Mouse (Mus musculus) myocyte (in vitro differentiated cells): ENCODE measurements around the gene Thnsl1. TPM values are rescaled to one million over a fixed set of nuclear protein-coding genes. Genes with fewer than 3 reads are reported as not detected.
A peak's percentile ranks its signal among the peaks of the same experiment; 100 is the strongest.
"Not testable (repeated sequence)": the region's sequence is repeated elsewhere in the genome, so short reads cannot be mapped to it uniquely, and the experiment has no call there.

Experiments
- H3K27me3 ChIP-seq: one replicate; pipeline ENCODE4 v1.6.1; 2011; ENCODE audit not compliant: control insufficient read depth, insufficient read depth, insufficient read length
- H3K36me3 ChIP-seq: one replicate; pipeline ENCODE4 v1.6.1; 2011; ENCODE audit not compliant: control insufficient read depth, insufficient read depth
- H3K4me2 ChIP-seq: one replicate; pipeline ENCODE4 v1.6.1; 2011; ENCODE audit warnings: low read depth, control low read depth
- H3K4me3 ChIP-seq: one replicate; pipeline ENCODE4 v1.5.1; 2011; ENCODE audit warnings: mild to moderate bottlenecking, control low read depth, moderate library complexity
- H3K79me2 ChIP-seq: one replicate; pipeline ENCODE4 v1.6.1; 2011; ENCODE audit not compliant: control insufficient read depth, insufficient read depth
- H3ac ChIP-seq: one replicate; pipeline ENCODE4 v1.6.1; 2011; ENCODE audit not compliant: control insufficient read depth, insufficient read length
- CEBPB ChIP-seq: IDR thresholded peaks from 2 replicates; pipeline ENCODE4 v1.6.1; 2011; ENCODE audit warnings: mild to moderate bottlenecking, moderate library complexity; ENCODE audit not compliant: poor library complexity, insufficient read depth, severe bottlenecking
- E2F4 ChIP-seq: IDR thresholded peaks from one replicate; pipeline ENCODE4 v1.6.1; 2011; ENCODE audit warnings: mild to moderate bottlenecking, control low read depth, moderate library complexity; ENCODE audit not compliant: insufficient read depth
- MAX ChIP-seq: IDR thresholded peaks from one replicate; pipeline ENCODE4 v1.6.1; 2011; ENCODE audit warnings: low read depth, mild to moderate bottlenecking, control low read depth
- MYOD1 ChIP-seq, 3 experiments: IDR thresholded peaks; one replicate each; pipeline ENCODE4 v1.6.1; 2011; ENCODE audit warnings: control low read depth in 2 of 3, low read depth in 2 of 3, mild to moderate bottlenecking in 2 of 3, moderate library complexity in 1 of 3; ENCODE audit not compliant: insufficient read length in 2 of 3, control insufficient read depth in 1 of 3
- MYOG ChIP-seq, 3 experiments: IDR thresholded peaks; one replicate each; pipeline ENCODE4 v1.6.1; 2011; ENCODE audit warnings: control low read depth in 2 of 3, low read depth in 2 of 3, mild to moderate bottlenecking in 2 of 3; ENCODE audit not compliant: insufficient read length in 2 of 3, control insufficient read depth in 1 of 3, insufficient read depth in 1 of 3
- POLR2A ChIP-seq: IDR thresholded peaks from one replicate; pipeline ENCODE4 v1.6.1; 2011; ENCODE audit warnings: low read depth, mild to moderate bottlenecking, control low read depth, moderate library complexity; ENCODE audit not compliant: insufficient read length
- POLR2AphosphoS2 ChIP-seq: IDR thresholded peaks from one replicate; pipeline ENCODE4 v1.6.1; 2011; ENCODE audit warnings: low read depth, control low read depth; ENCODE audit not compliant: insufficient read length
- REST ChIP-seq: IDR thresholded peaks from one replicate; pipeline ENCODE4 v1.6.1; 2011; ENCODE audit warnings: mild to moderate bottlenecking, control low read depth, moderate library complexity; ENCODE audit not compliant: insufficient read depth, insufficient read length
- SRF ChIP-seq: IDR thresholded peaks from one replicate; pipeline ENCODE4 v1.6.1; 2011; ENCODE audit warnings: low read depth; ENCODE audit not compliant: control insufficient read depth, insufficient read length
- TCF12 ChIP-seq: IDR thresholded peaks from one replicate; pipeline ENCODE4 v1.6.1; 2011; ENCODE audit warnings: mild to moderate bottlenecking, control low read depth; ENCODE audit not compliant: poor library complexity, insufficient read depth, severe bottlenecking
- TCF3 ChIP-seq: IDR thresholded peaks from one replicate; pipeline ENCODE4 v1.6.1; 2011; ENCODE audit warnings: low read depth, control low read depth; ENCODE audit not compliant: insufficient read length
- USF1 ChIP-seq: IDR thresholded peaks from one replicate; pipeline ENCODE4 v1.6.1; 2011; ENCODE audit warnings: low read depth, mild to moderate bottlenecking, control low read depth, moderate library complexity
- polyA plus RNA-seq: library from polyadenylated mRNA; unstranded; fragments of >200 nt; fragmentation: generic; extraction: Trizol; gene quantifications from one replicate; pipeline ENCODE4 v1.2.1, GENCODE M21; 2012; ENCODE audit warnings: missing spikeins

Thnsl1 gene
- polyA plus RNA-seq, 1 experiment: 3.6 TPM

DNA sequence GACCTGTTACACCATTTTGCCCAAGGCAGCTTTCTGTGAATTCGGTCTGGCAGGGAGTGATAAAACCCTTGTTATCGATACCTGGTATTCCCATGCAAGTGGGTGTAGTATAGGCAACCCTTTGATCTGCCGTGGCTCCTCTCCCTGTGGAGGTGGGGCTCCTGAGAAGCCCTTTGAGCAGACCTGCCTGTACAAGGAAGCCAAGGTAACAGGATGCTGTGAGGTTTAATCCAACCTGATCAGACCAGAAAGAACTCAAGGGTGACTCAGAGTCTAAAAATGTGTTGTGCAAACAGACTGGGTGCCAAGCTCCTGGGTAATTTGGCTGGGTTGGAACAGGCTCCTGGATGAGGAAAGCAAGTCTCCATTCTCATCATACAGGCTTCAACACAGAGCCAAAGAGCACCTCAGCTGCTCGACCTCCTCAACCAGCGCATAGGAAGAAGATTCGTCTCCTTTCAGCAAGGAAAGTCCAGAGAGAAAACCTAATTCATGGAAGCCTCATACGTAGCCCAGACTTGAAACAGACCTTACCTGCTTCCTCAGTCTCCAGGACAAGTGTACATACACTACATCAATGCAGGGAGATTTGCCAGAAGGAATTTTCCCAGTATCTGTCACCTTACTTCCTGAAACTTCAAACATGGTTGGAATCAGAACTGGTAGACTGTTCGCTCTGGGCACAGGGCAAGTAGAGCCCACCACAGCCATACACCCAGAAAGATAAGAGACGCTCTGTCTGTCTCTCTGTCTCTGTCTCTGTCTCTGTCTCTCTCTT is 29.5 kb downstream of the Thnsl1 start:
- no peaks in the 10 kb centered on the region for H3K36me3 ChIP-seq
- TF ChIP-seq MYOD1 (IDR thresholded peaks at IDR 0.05; ENCODE audit: control insufficient read depth in 1 of 3, insufficient read length in 2 of 3, low read depth in 2 of 3) (peak in 1 of 3 experiments; percentile 5), MYOG (IDR thresholded peaks at IDR 0.05; ENCODE audit: control insufficient read depth in 1 of 3, insufficient read depth in 1 of 3, insufficient read length in 2 of 3, low read depth in 2 of 3) (no peak)
- no peak overlapping the region for H3K4me2 ChIP-seq
- H3ac ChIP-seq: no peak overlapping the region
- no peaks in the 10 kb centered on the region for H3K27me3 ChIP-seq
- no peaks in the 10 kb centered on the region for H3K79me2 ChIP-seq
- no peak overlapping the region for H3K4me3 ChIP-seq

GRCm38 (mm10) chr2:21235844-21236386 is 30.4 kb downstream of the Thnsl1 start:
- Histone ChIP-seq H3K79me2 (no peaks in the 10 kb centered on the region), H3K36me3 (no peaks in the 10 kb centered on the region)

DNA sequence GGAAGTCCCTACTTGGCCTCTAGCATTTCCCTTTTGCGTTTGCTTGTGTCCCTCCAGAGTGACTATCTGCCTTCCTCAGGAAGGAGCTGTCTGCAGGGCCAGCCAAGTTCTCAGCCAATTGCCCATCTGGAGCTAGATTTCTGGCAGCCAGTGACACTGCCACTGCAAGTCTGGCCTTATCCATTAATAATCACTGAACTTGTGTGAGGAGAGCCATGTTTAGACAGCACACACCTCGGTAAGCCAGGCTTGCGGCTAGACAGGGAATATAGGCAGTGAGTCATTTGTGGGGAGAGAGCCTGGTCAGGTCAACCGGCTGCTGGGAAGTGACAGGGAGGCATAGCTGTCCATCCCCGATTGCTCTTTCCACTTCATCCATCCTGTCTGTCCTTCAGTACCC is 31.3 kb downstream of the Thnsl1 start:
- H3K4me3 ChIP-seq: no peak overlapping the region

More at GRCm38 (mm10) chr2:21235844-21236386, 30.4 kb downstream of the Thnsl1 start:
- TF ChIP-seq TCF3 (no peak), USF1 (no peak), SRF (no peak), POLR2AphosphoS2 (no peak), MAX (no peak), MYOG (IDR thresholded peaks at IDR 0.05; ENCODE audit: control insufficient read depth in 1 of 3, insufficient read depth in 1 of 3, insufficient read length in 2 of 3, low read depth in 2 of 3) (no peak), REST (no peak), POLR2A (no peak), TCF12 (no peak), E2F4 (no peak), CEBPB (no peak), MYOD1 (IDR thresholded peaks at IDR 0.05; ENCODE audit: control insufficient read depth in 1 of 3, insufficient read length in 2 of 3, low read depth in 2 of 3) (no peak)
- no peaks in the 10 kb centered on the region for H3K27me3 ChIP-seq
- no peak overlapping the region for H3K4me2 ChIP-seq
- no peak overlapping the region for H3ac ChIP-seq
- no peak overlapping the region for H3K4me3 ChIP-seq

GRCm38 (mm10) chr2:21244104-21244503 is 38.6 kb downstream of the Thnsl1 start:
- H3K4me3 ChIP-seq, H3K79me2 ChIP-seq, H3ac ChIP-seq, H3K27me3 ChIP-seq, H3K36me3 ChIP-seq, H3K4me2 ChIP-seq: not testable (repeated sequence)

More for the DNA sequence above, 31.3 kb downstream of the Thnsl1 start:
- H3K4me2 ChIP-seq: peak overlapping the region; percentile 47
- no peaks in the 10 kb centered on the region for H3K36me3 ChIP-seq
- H3K79me2 ChIP-seq: no peaks in the 10 kb centered on the region
- peak in 1 of 3 experiments; percentile 42 for TF ChIP-seq MYOG (IDR thresholded peaks at IDR 0.05; ENCODE audit: control insufficient read depth in 1 of 3, insufficient read depth in 1 of 3, insufficient read length in 2 of 3, low read depth in 2 of 3)
- no peak for TF ChIP-seq SRF
- no peak for TF ChIP-seq CEBPB
- TF ChIP-seq E2F4: no peak
- peak in 1 of 3 experiments; percentile 52 for TF ChIP-seq MYOD1 (IDR thresholded peaks at IDR 0.05; ENCODE audit: control insufficient read depth in 1 of 3, insufficient read length in 2 of 3, low read depth in 2 of 3)
- no peak for TF ChIP-seq POLR2AphosphoS2
- TF ChIP-seq MAX: no peak
- TF ChIP-seq USF1: no peak
- no peak for TF ChIP-seq TCF12
- TF ChIP-seq POLR2A: peak; percentile 10
- no peak for TF ChIP-seq REST
- no peak for TF ChIP-seq TCF3
- no peak overlapping the region for H3ac ChIP-seq
- no peaks in the 10 kb centered on the region for H3K27me3 ChIP-seq

DNA sequence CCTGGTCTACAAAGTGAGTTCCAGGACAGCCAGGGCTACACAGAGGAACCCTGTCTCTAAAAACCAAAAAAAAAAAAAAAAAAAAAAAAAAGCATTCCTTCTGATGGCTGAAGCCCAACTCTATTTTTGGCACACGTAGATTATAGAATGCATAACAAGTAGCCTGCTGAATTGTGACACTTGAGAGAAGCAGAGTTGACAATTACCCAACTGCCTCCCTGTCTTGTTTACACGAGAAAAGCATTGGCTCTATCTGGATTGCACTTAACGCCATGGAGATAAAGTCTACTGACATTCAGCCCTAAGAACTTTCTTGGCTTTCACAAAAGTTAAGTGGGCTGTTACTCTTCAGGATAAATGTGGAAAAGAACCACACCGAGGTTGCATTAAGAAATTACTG is 39.5 kb downstream of the Thnsl1 start:
- no peaks in the 10 kb centered on the region for H3K79me2 ChIP-seq
- H3K36me3 ChIP-seq: no peaks in the 10 kb centered on the region
- no peaks in the 10 kb centered on the region for H3K27me3 ChIP-seq
- no peak overlapping the region for H3K4me3 ChIP-seq
- no peak overlapping the region for H3K4me2 ChIP-seq
- no peak overlapping the region for H3ac ChIP-seq
- TF ChIP-seq USF1 (no peak), TCF3 (no peak), TCF12 (no peak), E2F4 (no peak), MYOD1 (IDR thresholded peaks at IDR 0.05; ENCODE audit: control insufficient read depth in 1 of 3, insufficient read length in 2 of 3, low read depth in 2 of 3) (no peak), POLR2AphosphoS2 (no peak), MYOG (IDR thresholded peaks at IDR 0.05; ENCODE audit: control insufficient read depth in 1 of 3, insufficient read depth in 1 of 3, insufficient read length in 2 of 3, low read depth in 2 of 3) (no peak), SRF (no peak), REST (no peak), CEBPB (no peak), POLR2A (no peak), MAX (no peak)
